Mouse (Mus musculus) Patski (cell line): Measurements from ENCODE around the gene Creb5. TPM values are rescaled to one million over a fixed set of nuclear protein-coding genes. Genes with fewer than 3 reads are reported as not detected.
A peak's percentile ranks its signal among the peaks of the same experiment; 100 is the strongest.

Source experiments
- ATAC-seq: fragments of 100-300 bp; one replicate; pipeline ENCODE4 v1.8.0; 2021
- CTCF ChIA-PET: fragments of 350-600 bp; sonication (Branson Sonifier 250); formaldehyde crosslinking; loops from one replicate; lab custom pipeline; 2022; ENCODE audit warnings: inconsistent platforms; lab: Charles Lee
- POLR2A ChIA-PET: fragments of 350-600 bp; sonication (Branson Sonifier 250); formaldehyde crosslinking; loops from one replicate; lab custom pipeline; 2022; ENCODE audit warnings: antibody characterized with exemption, inconsistent platforms; lab: Charles Lee
- DNase-seq: peaks from one replicate; pipeline ENCODE4 v3.0.0-alpha.2; 2011; ENCODE audit warnings: low read depth, low spot score
- H3K27me3 ChIP-seq: fragments of 371-371 bp; one replicate; pipeline ENCODE4 v1.5.1; 2021
- CTCF ChIP-seq: fragments of 100-300 bp; IDR thresholded peaks from one replicate; pipeline ENCODE4 v1.5.1; 2021
- in situ Hi-C: fragments of 300-500 bp; cut with MboI; formaldehyde crosslinking; loops from 3 replicates; pipeline ENCODE4 v1.11.1; 2018; ENCODE audit warnings: low pct_unique_long_range_greater_than_20kb, mixed read lengths
- polyA plus RNA-seq: library from polyadenylated mRNA; unstranded; gene quantifications from one replicate; pipeline ENCODE4 v1.2.3, GENCODE M21; 2021

Creb5 gene
- polyA plus RNA-seq, 1 experiment from 2014 or later = 12.3 TPM

- in situ Hi-C loops = no loop called here
- DNase-seq = no peak
- ATAC-seq = no peak
- no peaks in the 10 kb centered on the region for H3K27me3 ChIP-seq
- CTCF ChIA-PET = no interaction called here
- no peak for TF ChIP-seq CTCF
- POLR2A ChIA-PET = no interaction called here
Observed at GRCm38 (mm10) chr6:53510005-53510404, 222.9 kb downstream of the Creb5 start.

- ChIA-PET CTCF (interaction anchor here (0.8 kb wide), 1 partner anchor 158 kb away, joined by 3 read pairs; no protein-coding TSS in a partner anchor), POLR2A (no interaction called here)
- H3K27me3 ChIP-seq = no peaks in the 10 kb centered on the region
- in situ Hi-C loops = no loop called here
- ATAC-seq (peak; percentile 54), DNase-seq (peak; percentile 66)
- TF ChIP-seq CTCF = no peak
Observed at GRCm38 (mm10) chr6:53512226-53512625, 225.2 kb downstream of the Creb5 start.

- in situ Hi-C loops = no loop called here
- ChIA-PET CTCF (no interaction called here), POLR2A (no interaction called here)
- ATAC-seq (no peak), DNase-seq (no peak)
- H3K27me3 ChIP-seq = no peaks in the 10 kb centered on the region
- no peak for TF ChIP-seq CTCF
Observed at GRCm38 (mm10) chr6:53513380-53513779, 226.3 kb downstream of the Creb5 start.

- in situ Hi-C loops = no loop called here
- ATAC-seq (no peak), DNase-seq (no peak)
- peak; percentile 33 for TF ChIP-seq CTCF
- ChIA-PET CTCF (no interaction called here), POLR2A (no interaction called here)
- no peaks in the 10 kb centered on the region for H3K27me3 ChIP-seq
Observed at GRCm38 (mm10) chr6:53514862-53515261, 227.8 kb downstream of the Creb5 start.

- DNase-seq (no peak), ATAC-seq (no peak)
- H3K27me3 ChIP-seq = no peaks in the 10 kb centered on the region
- POLR2A ChIA-PET = no interaction called here
- CTCF ChIA-PET = no interaction called here
- no peak for TF ChIP-seq CTCF
- in situ Hi-C loops = no loop called here
Observed at GRCm38 (mm10) chr6:53515611-53516010, 228.5 kb downstream of the Creb5 start.

- ChIA-PET CTCF (interaction anchor here (1.1 to 1.7 kb wide), 2 partner anchors 14 to 16 kb away, joined by 3 to 6 read pairs; no protein-coding TSS in a partner anchor), POLR2A (interaction anchor here (0.9 kb wide), 1 partner anchor 64 kb away, joined by 3 read pairs; no protein-coding TSS in a partner anchor)
- TF ChIP-seq CTCF = no peak
- no peak for ATAC-seq
- in situ Hi-C loops = no loop called here
- no peaks in the 10 kb centered on the region for H3K27me3 ChIP-seq
- no peak for DNase-seq
Observed at GRCm38 (mm10) chr6:53517371-53517945, 230.4 kb downstream of the Creb5 start.

GRCm38 (mm10) chr6:53523743-53524497 lies 236.8 kb downstream of the Creb5 start:
- ChIA-PET POLR2A (no interaction called here), CTCF (interaction anchor here (0.7 to 1.1 kb wide), 4 partner anchors 10 to 15 kb away, joined by 3 read pairs; no protein-coding TSS in a partner anchor)
- no peaks in the 10 kb centered on the region for H3K27me3 ChIP-seq
- ATAC-seq (no peak), DNase-seq (no peak)
- in situ Hi-C loops = no loop called here
- TF ChIP-seq CTCF = no peak

- CTCF ChIA-PET = no interaction called here
- H3K27me3 ChIP-seq = no peaks in the 10 kb centered on the region
- DNase-seq (no peak), ATAC-seq (no peak)
- in situ Hi-C loops = no loop called here
- TF ChIP-seq CTCF = peak; percentile 53
- POLR2A ChIA-PET = no interaction called here
Observed at GRCm38 (mm10) chr6:53526460-53526859, 239.4 kb downstream of the Creb5 start.

GRCm38 (mm10) chr6:53530742-53531141 lies 243.7 kb downstream of the Creb5 start:
- ChIA-PET POLR2A (no interaction called here), CTCF (interaction anchor here (1.4 to 1.8 kb wide), 2 partner anchors 14 to 35 kb away, joined by 3 to 6 read pairs; no protein-coding TSS in a partner anchor)
- DNase-seq = no peak
- ATAC-seq = no peak
- no peak for TF ChIP-seq CTCF
- no peaks in the 10 kb centered on the region for H3K27me3 ChIP-seq
- in situ Hi-C loops = no loop called here

- no peak for TF ChIP-seq CTCF
- no peak for DNase-seq
Observed at GRCm38 (mm10) chr6:53531461-53531860, 244.4 kb downstream of the Creb5 start.

GRCm38 (mm10) chr6:53537530-53537929 lies 250.5 kb downstream of the Creb5 start:
- in situ Hi-C loops = no loop called here
- DNase-seq (no peak), ATAC-seq (no peak)
- TF ChIP-seq CTCF = no peak
- ChIA-PET CTCF (interaction anchor here (1.1 kb wide), 1 partner anchor 13 kb away, joined by 3 read pairs; no protein-coding TSS in a partner anchor), POLR2A (interaction anchor here (0.6 kb wide), 1 partner anchor 83 kb away, joined by 6 read pairs; no protein-coding TSS in a partner anchor)
- H3K27me3 ChIP-seq = no peaks in the 10 kb centered on the region

More at GRCm38 (mm10) chr6:53531461-53531860, 244.4 kb downstream of the Creb5 start:
- in situ Hi-C loops = no loop called here
- CTCF ChIA-PET = interaction anchor here (1.8 kb wide), 1 partner anchor 14 kb away, joined by 6 read pairs; no protein-coding TSS in a partner anchor
- no peak for ATAC-seq
- H3K27me3 ChIP-seq = no peaks in the 10 kb centered on the region
- POLR2A ChIA-PET = no interaction called here
